Mouse (Mus musculus) C2C12 (cell line): ENCODE results near the gene Egln3. TPM values are rescaled to one million over a fixed set of nuclear protein-coding genes. Genes with fewer than 3 reads are reported as not detected.

ENCODE experiments used
- H3K27me3 ChIP-seq: one replicate; pipeline ENCODE4 v1.6.1; 2011; ENCODE audit not compliant: control insufficient read depth, insufficient read depth, insufficient read length
- H3K36me3 ChIP-seq: one replicate; pipeline ENCODE4 v1.6.1; 2011; ENCODE audit not compliant: control insufficient read depth, insufficient read depth
- H3K4me3 ChIP-seq: one replicate; pipeline ENCODE4 v1.5.1; 2011; ENCODE audit warnings: mild to moderate bottlenecking, control low read depth; ENCODE audit not compliant: poor library complexity, insufficient read depth, severe bottlenecking
- H3K79me2 ChIP-seq: one replicate; pipeline ENCODE4 v1.6.1; 2011; ENCODE audit not compliant: control insufficient read depth, insufficient read depth
- H3K79me3 ChIP-seq: one replicate; pipeline ENCODE4 v1.6.1; 2011; ENCODE audit warnings: low read depth, control low read depth
- H3ac ChIP-seq: one replicate; pipeline ENCODE3; 2011; ENCODE audit warnings: low read depth; ENCODE audit not compliant: control insufficient read depth, insufficient read length
- CEBPB ChIP-seq: IDR thresholded peaks from one replicate; pipeline ENCODE4 v1.6.1; 2011; ENCODE audit warnings: low read depth, mild to moderate bottlenecking, control low read depth, moderate library complexity
- CTCF ChIP-seq: IDR thresholded peaks from one replicate; pipeline ENCODE4 v1.5.1; 2011; ENCODE audit not compliant: control insufficient read depth, insufficient read depth, insufficient read length
- FOSL1 ChIP-seq: IDR thresholded peaks from one replicate; pipeline ENCODE4 v1.8.0; 2011; ENCODE audit warnings: mild to moderate bottlenecking, low read length; ENCODE audit not compliant: poor library complexity, insufficient read depth, severe bottlenecking
- MAX ChIP-seq: IDR thresholded peaks from one replicate; pipeline ENCODE4 v1.6.1; 2011; ENCODE audit warnings: mild to moderate bottlenecking, control low read depth
- MYOD1 ChIP-seq: IDR thresholded peaks from one replicate; pipeline ENCODE4 v1.6.1; 2011; ENCODE audit warnings: low read depth; ENCODE audit not compliant: control insufficient read depth, insufficient read length
- MYOG ChIP-seq: IDR thresholded peaks from one replicate; pipeline ENCODE4 v1.6.1; 2011; ENCODE audit not compliant: control insufficient read depth, insufficient read length; ENCODE audit errors: extremely low read depth
- USF1 ChIP-seq: IDR thresholded peaks from one replicate; pipeline ENCODE4 v1.6.1; 2011; ENCODE audit warnings: low read depth, mild to moderate bottlenecking, control low read depth, moderate library complexity
- polyA plus RNA-seq: library from polyadenylated mRNA; unstranded; fragments of >200 nt; fragmentation: generic; extraction: Trizol; gene quantifications from one replicate; pipeline ENCODE4 v1.2.1, GENCODE M21; 2012; ENCODE audit warnings: missing spikeins

Egln3 gene
- polyA plus RNA-seq, 1 experiment, result 46.5 TPM

DNA sequence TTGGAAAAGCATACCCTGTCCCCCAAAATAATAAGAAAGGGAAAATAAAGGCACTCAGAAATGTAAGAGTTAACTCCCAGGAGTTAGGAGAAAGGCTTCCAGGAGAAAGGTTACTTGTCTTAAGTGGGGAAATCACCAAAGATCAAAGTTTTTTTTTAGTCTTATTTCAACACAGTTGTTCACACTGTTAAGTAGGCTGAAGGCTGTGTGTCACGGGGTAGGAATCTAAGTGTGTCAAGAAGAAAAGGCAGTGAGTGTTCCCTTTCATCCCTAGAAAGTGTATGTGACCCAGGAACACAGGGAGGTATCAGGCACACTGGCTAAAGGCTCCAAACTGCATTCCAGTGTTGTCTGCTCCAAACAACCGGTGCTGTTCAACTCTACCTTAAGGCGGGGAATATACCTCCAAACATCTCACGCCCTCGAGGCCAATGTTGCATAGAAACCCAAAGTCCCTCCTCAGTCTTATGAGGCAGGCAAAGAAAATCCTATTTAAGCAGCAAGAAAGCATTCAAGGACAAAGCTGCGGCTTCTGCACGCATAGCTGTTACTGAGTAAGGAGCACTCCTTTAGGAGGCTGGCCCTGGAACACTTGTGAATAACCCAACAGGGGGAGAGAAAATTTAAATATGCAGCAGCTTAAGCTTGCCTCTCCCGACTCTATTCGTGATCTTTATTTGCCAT, 39.5 kb downstream of the Egln3 start:
- no peaks in the 10 kb centered on the region for H3K79me3 ChIP-seq
- H3K27me3 ChIP-seq, result no peaks in the 10 kb centered on the region
- no peaks in the 10 kb centered on the region for H3K36me3 ChIP-seq
- no peak overlapping the region for H3K4me3 ChIP-seq
- H3ac ChIP-seq, result no peak overlapping the region
- TF ChIP-seq MAX (no peak), CEBPB (no peak), USF1 (no peak), FOSL1 (no peak), MYOG (no peak), MYOD1 (no peak), CTCF (no peak)
- H3K79me2 ChIP-seq, result no peaks in the 10 kb centered on the region

- H3K79me2 ChIP-seq, result no peaks in the 10 kb centered on the region
- no peaks in the 10 kb centered on the region for H3K36me3 ChIP-seq
- peak overlapping the region; percentile 58 for H3ac ChIP-seq
- H3K79me3 ChIP-seq, result no peaks in the 10 kb centered on the region
- no peak overlapping the region for H3K4me3 ChIP-seq
- no peak for TF ChIP-seq MYOD1
- TF ChIP-seq CEBPB, result no peak
- TF ChIP-seq CTCF, result no peak
- TF ChIP-seq FOSL1, result no peak
- no peak for TF ChIP-seq MAX
- TF ChIP-seq MYOG, result no peak
- no peaks in the 10 kb centered on the region for H3K27me3 ChIP-seq
Measured at GRCm38 (mm10) chr12:54163166-54163565, 40.5 kb downstream of the Egln3 start.

DNA sequence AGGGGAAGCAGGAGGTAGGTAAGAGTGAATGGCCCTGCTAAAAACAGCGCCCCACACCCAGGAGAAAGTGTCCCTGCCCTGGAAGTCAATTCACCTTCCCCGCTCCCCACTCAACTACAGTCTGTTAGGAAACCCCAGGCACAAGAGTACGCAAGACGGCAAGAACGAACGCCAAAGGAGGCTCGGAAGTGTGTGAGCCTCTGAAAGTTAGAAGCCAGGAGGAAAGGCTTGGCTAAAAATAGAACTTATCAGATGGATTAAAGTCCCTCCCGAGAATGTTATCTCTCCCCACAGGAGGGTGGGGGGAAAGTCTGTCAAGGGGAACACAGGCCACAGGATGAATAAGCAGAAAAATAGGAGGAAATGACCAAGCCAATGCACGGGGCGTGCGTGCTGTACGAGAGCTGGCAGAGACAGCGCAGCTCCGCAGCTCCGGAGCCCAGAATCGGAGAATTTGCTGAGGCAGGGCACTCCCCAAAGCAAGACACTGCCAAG, 41.0 kb downstream of the Egln3 start:
- no peaks in the 10 kb centered on the region for H3K36me3 ChIP-seq
- peak overlapping the region; percentile 58 for H3ac ChIP-seq
- TF ChIP-seq MAX (no peak), MYOD1 (no peak), MYOG (no peak), CEBPB (no peak), CTCF (no peak), FOSL1 (no peak), USF1 (no peak)
- H3K79me2 ChIP-seq, result no peaks in the 10 kb centered on the region
- no peaks in the 10 kb centered on the region for H3K79me3 ChIP-seq
- no peaks in the 10 kb centered on the region for H3K27me3 ChIP-seq
- no peak overlapping the region for H3K4me3 ChIP-seq

DNA sequence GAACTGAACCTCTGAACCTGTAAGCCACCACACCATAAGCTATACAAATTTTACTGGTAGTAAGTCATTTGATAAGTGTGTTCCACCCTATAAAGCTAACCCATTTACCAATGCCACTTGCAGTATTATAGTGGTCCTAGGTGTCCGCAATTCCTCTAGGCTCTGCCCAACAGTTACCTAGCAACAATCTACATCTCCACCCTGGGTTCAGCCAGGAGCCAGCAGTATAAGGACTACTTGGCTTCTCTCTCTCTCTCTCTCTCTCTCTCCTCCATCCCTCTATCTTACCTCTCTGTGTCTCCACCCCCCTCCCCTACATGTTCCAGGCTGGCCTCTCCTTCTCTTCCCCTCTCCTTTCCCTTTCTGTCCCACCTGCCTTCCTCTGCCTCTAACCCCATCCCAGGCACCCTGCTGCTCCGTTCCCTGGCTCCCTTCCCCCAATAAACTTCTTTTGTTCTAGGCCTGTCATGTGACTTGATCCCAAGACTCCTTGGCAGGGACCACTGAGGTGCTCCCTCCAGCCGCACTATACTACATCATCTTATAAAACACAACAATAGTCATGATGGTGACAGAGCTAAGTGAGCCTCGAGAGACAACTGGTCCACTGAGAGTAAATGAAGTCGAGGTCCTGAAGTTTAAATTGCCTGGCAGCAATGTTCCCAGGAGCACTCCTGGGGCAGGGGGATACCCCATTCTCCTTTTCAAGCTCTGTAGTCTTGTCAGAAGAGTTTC, 42.0 kb downstream of the Egln3 start:
- no peaks in the 10 kb centered on the region for H3K36me3 ChIP-seq
- no peak overlapping the region for H3ac ChIP-seq
- no peak for TF ChIP-seq MYOG
- TF ChIP-seq FOSL1, result no peak
- TF ChIP-seq MAX, result no peak
- TF ChIP-seq CTCF, result no peak
- TF ChIP-seq MYOD1, result no peak
- TF ChIP-seq CEBPB, result no peak
- TF ChIP-seq USF1, result no peak
- no peaks in the 10 kb centered on the region for H3K27me3 ChIP-seq
- no peak overlapping the region for H3K4me3 ChIP-seq
- no peaks in the 10 kb centered on the region for H3K79me2 ChIP-seq
- no peaks in the 10 kb centered on the region for H3K79me3 ChIP-seq

DNA sequence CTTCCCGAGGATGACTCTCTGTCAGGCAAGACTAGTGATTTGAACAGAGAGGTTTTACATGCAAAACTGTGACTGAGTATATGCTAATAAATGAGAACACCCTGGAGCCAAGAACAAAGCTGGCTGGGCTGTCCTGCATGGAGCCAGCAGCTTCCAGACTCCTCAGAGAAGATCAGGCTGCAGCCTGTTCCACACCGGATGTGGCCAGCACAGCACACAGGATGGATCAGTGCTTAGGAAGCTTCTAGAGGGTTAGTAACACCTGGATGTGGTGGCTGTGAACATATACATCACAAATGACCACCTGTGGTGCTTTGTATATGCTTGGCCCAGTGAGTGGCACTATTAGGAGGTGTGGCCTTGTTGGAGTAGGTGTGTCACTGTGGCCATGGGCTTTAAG, 43.4 kb downstream of the Egln3 start:
- Histone ChIP-seq H3ac (no peak overlapping the region), H3K4me3 (no peak overlapping the region), H3K36me3 (no peaks in the 10 kb centered on the region), H3K27me3 (no peaks in the 10 kb centered on the region), H3K79me3 (no peaks in the 10 kb centered on the region), H3K79me2 (no peaks in the 10 kb centered on the region)
- no peak for TF ChIP-seq MAX
- no peak for TF ChIP-seq CEBPB
- TF ChIP-seq CTCF, result no peak
- TF ChIP-seq MYOD1, result no peak
- TF ChIP-seq USF1, result no peak
- TF ChIP-seq MYOG, result no peak
- no peak for TF ChIP-seq FOSL1
